Mouse (Mus musculus) cerebellum, postnatal 36 days (tissue): ENCODE results near the gene Mmgt2.
"Not testable (repeated sequence)": the region's sequence is repeated elsewhere in the genome, so short reads cannot be mapped to it uniquely, and the experiment has no call there.

Experiments used
- DNase-seq, 2 experiments: peaks; one replicate each; pipeline ENCODE4 v3.0.0; 2021 to 2022; ENCODE audit warnings: mixed read lengths in 2 of 2

Gene Mmgt2

GRCm38 (mm10) chr11:62646495-62646843 lies 2.0 kb upstream of the Mmgt2 start:
- no peak for DNase-seq

- DNase-seq, result no peak
Observed at GRCm38 (mm10) chr11:62646958-62647515, 1.4 kb upstream of the Mmgt2 start.

GRCm38 (mm10) chr11:62647661-62648590 lies 538 bp upstream of the Mmgt2 start, which contains the start of gene Lrrc75a:
Gene Lrrc75a (minus strand): TSS chr11:62648523.
- peak; percentile 20 to 25 for DNase-seq

GRCm38 (mm10) chr11:62649803-62650202 lies 1.3 kb downstream of the Mmgt2 start:
- not testable (repeated sequence) for DNase-seq

GRCm38 (mm10) chr11:62651563-62651962 lies 3.1 kb downstream of the Mmgt2 start:
- no peak for DNase-seq

GRCm38 (mm10) chr11:62652080-62652479 lies 3.6 kb downstream of the Mmgt2 start:
- no peak for DNase-seq

- no peak for DNase-seq
Observed at GRCm38 (mm10) chr11:62660885-62661284, 12.4 kb downstream of the Mmgt2 start.

GRCm38 (mm10) chr11:62664250-62664649 lies 15.8 kb downstream of the Mmgt2 start:
- no peak for DNase-seq

- no peak for DNase-seq
Observed at GRCm38 (mm10) chr11:62668986-62669385, 20.5 kb downstream of the Mmgt2 start.

GRCm38 (mm10) chr11:62669471-62669870 lies 21.0 kb downstream of the Mmgt2 start:
- DNase-seq, result no peak

GRCm38 (mm10) chr11:62670006-62670405 lies 21.5 kb downstream of the Mmgt2 start:
- no peak for DNase-seq

- peak; percentile 58 to 66 for DNase-seq
Observed at GRCm38 (mm10) chr11:62675480-62676289, 27.2 kb downstream of the Mmgt2 start.

- DNase-seq, result no peak
Observed at GRCm38 (mm10) chr11:62676290-62676596, 27.8 kb downstream of the Mmgt2 start.

GRCm38 (mm10) chr11:62678778-62679354 lies 30.4 kb downstream of the Mmgt2 start:
- DNase-seq, result no peak

GRCm38 (mm10) chr11:62679954-62680353 lies 31.5 kb downstream of the Mmgt2 start:
- DNase-seq, result no peak

- DNase-seq, result no peak
Observed at GRCm38 (mm10) chr11:62691592-62691991, 43.1 kb downstream of the Mmgt2 start.

- DNase-seq, result peak; percentile 16 to 41
Observed at GRCm38 (mm10) chr11:62693299-62694184, 45.1 kb downstream of the Mmgt2 start.

GRCm38 (mm10) chr11:62695126-62695525 lies 46.7 kb downstream of the Mmgt2 start:
- DNase-seq, result no peak

- DNase-seq, result no peak
Observed at GRCm38 (mm10) chr11:62699749-62700148, 51.3 kb downstream of the Mmgt2 start.

GRCm38 (mm10) chr11:62701218-62701617 lies 52.8 kb downstream of the Mmgt2 start:
- DNase-seq, result no peak

GRCm38 (mm10) chr11:62706141-62706540 lies 57.7 kb downstream of the Mmgt2 start:
- DNase-seq, result no peak

GRCm38 (mm10) chr11:62708252-62708651 lies 59.8 kb downstream of the Mmgt2 start:
- DNase-seq, result no peak
